Mouse (Mus musculus): Measurements from ENCODE around the gene Zfp90. TPM values are rescaled to one million over a fixed set of nuclear protein-coding genes. Genes with fewer than 3 reads are reported as not detected.
"Not testable (repeated sequence)": the region's sequence is repeated elsewhere in the genome, so short reads cannot be mapped to it uniquely, and the experiment has no call there.

Gene Zfp90
- 10.5 and 11.9 TPM in 2 replicates for polyA plus RNA-seq (2015; fragmentation: Nextera tagmentation; extraction: Ambion mirVana)

DNA sequence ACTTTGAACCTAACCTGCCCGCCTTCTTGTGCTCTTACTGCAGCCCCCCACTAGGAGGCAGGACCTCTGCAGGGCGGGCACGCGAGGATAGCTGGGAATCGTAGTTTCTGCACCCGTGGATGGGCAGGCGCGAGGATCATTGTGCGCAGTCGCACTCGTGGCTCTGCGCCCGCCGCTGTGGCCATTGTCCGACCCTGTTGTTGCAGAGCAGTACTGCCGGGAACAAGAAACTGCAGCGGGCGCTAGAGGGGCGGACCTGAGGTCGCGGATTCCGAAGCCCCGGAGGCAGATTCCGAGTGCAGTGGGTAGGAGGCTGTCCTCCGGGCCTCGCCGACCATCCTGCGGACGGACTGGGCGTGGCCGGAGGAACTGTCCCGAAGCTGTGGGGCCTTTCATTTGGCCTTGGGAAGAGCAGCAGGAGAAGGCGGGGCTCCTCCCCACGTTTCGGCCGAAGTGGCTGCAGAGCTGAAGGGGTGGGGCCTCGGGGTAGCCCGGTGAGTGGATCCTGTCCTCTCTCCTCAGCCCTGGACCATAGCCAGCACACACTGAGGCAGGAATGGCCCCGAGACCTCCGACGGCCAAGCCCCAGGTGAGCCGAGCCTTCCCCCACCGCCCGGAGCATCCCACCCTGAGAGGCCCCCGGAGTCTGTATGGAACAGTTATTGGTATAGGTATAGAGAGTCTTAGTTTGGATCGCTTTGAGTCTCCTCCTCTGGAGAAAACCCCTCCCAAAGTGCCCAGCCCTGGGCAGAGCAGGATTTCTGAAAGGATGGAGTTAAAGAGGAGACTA is at the start of gene Zfp90:
TSS of gene Zfp90 (plus strand) at position 146 of the 790 bp plus-strand sequence.
- DNase-seq (ENCODE audit: low spot score): peak; percentile 87

DNA sequence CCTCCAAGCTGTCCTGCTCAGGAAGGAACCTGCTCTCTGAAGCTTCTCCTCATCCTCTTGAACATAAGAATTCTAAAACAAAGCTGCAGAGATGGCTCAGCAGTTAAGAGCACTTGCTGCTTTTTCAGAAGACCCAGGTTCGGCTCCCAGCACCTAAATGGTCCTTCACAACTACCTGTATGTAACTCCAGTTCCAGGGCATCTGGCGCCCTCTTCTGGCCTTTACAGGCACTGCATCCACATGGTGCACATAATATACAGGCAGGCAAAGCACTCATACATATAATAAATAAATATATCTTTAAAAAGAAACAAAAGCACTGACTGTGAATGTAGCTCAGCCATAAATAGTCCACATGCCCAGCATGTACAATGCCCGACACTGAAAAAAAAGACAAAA is 46.6 kb upstream of the Zfp90 start:
- no peak for DNase-seq (ENCODE audit: low spot score)

DNA sequence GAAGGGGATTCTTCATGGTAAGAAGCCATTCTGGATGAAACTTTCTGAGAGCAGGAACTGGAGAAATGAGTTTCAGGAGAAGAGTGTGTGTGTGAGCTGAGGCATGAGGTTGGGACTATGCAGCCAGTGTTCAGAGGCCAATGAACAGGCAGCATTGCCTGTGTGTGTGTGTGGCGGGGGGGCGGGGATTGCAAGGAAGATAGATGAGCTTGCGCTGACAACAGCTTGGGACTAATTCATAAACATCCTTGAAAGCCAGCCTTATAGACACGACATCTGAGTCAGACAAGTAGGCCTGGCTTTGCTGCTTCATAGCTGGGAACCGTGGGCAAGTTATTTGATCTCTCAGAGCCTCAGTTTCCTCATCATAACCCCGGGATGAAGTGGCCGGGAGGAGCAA is 46.1 kb upstream of the Zfp90 start:
- no peak for DNase-seq (ENCODE audit: low spot score)

DNA sequence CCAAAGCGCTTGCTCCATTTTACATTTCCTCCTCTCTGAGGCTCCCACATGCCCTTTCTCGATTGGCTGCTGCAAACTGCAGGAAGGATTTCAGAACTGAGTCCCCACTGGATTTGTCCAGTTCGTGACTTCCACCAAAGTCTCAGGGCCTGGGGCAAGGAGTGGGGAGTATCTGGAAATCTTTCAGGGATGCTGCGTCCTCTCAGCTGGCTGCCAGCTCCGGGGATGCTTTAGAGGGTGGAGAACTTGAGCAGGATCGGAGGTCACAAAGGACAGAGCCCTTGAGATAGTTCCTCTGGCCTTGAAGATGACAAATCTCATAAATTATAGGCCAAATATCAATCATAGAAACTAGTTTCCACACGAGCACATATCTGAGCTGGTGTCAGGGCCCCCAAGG is 39.2 kb upstream of the Zfp90 start:
- DNase-seq (ENCODE audit: low spot score): no peak

DNA sequence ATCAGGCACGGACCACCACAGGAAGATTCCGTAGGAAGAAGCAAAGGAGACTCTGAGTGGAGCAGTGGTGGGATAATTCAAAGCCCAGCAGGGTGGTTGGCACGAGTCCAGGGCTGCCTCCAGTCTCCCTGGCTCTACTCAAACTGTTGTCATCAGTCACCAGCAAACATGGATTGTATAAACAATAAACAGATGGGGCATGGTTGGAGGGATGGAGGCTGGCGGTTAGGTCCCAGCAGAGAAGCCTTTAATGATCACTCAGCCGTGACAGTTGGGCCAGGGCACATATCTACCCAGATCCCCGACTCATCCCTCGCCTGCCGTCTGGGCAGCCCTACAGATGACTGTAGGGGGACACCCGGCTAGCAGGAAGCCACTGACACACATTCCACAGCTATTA is 38.3 kb upstream of the Zfp90 start:
- DNase-seq (ENCODE audit: low spot score): no peak

DNA sequence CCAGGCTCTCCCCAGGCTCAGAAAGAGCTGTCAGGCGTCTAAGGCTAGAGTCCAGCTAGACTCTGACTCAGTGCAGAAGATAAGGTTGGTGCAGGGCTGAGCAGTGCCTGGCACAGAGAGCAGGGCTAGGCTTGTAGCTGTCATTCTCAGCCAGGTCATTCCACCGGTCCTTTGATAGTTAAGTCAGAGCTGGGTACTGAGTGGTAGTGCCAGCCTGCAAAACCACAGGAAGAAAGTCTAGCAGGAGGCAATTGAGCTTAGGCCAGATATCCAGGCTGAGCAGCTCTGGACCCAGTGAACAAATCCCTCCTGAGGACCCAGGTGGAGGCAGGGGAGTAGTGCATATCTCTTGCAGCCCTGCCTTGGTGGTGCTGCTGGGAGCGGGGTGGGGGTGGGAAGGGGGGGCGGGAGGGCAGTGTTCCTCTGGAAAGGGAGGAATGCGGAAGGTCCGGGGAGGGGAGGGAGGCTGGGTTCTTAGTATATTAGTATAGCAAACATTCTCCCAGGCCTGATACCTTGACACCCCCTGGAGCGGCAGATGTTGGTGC is 36.6 kb upstream of the Zfp90 start:
- no peak for DNase-seq (ENCODE audit: low spot score)

DNA sequence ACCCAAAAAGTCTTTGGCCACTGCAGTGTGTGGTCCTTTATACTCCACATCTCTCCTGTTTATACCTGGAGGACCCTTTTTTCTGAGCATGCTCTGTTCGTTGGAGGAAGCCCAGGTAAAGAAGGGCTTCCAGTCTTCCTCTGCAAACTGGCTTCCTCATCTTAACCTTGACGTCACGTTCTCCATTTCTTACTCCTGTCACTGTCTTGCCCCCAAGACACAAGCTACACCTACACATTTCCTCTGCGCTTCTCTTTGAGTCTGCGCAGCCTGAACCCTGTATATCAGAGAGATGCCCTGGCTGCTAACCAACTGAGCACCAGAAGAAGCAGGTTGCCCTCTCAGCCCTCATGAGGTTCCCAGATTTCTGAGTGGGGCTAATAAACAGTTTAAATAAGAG is 35.8 kb upstream of the Zfp90 start:
- DNase-seq (ENCODE audit: low spot score): no peak

DNA sequence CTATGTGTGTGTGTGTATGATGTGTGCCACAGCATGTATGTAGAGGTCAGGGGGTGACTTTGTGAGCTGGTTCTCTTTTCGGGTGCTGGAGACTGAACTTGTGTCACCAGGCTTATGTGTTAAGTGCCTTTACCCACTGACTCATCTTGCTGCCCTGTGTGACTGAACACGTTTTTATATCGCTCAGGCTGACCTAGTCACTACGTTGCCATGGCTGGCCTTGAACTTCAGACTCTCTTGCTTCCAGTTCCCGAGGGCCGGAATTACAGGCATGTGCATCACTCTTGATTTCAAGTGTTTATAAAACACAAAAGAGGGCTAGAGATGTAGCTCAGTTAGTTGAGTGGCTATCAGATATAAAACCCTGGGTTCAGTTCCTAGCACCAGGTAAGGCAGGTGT is 34.1 kb upstream of the Zfp90 start:
- DNase-seq (ENCODE audit: low spot score): no peak

DNA sequence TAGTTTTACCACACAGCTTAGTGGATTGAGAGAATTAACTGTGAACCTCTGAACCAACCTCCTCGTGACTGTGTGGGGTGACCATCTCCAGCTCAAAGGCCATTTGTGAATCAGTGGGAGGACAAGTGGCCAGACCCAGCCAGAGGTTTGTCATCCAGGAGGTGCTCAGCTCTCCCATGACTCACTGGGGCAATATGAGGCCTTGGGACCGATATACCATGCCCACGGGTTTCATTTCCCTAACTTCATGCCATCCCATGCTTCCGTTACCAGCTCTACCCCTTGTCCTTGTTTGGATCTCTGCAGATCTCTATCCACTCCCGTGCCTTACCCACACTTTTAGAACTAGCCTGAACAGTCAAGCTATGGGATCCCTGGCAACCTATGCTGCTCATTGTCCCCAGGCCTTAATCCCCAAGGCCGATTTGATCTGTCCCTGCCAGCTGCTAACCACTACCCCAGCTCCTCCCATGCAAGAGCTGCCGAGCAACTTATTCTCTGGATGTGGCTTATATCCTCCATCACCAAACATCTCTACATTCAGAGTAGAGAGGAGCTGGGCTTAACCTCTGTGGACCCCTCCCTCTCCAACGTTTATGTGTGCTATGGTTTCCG is 27.2 kb upstream of the Zfp90 start:
- DNase-seq (ENCODE audit: low spot score): no peak

DNA sequence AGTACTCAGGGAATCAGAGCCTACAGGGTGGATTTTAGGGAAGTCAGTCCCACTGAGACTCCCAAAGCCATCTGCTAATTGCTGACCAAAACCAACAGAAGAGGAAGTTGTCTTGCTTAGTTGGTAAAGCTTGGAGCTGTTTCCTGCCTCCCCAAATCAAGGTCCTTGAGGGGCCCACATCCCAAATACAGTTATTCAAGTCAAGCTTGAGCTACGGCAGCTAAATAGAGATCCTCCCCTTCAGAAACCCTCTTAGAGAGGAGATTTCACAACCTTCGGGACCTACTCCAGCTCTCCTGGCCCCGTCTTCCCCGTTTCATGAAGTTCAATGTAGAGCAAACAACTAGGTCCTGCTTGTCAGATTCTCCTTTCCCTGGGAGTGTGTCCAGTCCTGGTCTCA is 20.6 kb upstream of the Zfp90 start:
- no peak for DNase-seq (ENCODE audit: low spot score)

DNA sequence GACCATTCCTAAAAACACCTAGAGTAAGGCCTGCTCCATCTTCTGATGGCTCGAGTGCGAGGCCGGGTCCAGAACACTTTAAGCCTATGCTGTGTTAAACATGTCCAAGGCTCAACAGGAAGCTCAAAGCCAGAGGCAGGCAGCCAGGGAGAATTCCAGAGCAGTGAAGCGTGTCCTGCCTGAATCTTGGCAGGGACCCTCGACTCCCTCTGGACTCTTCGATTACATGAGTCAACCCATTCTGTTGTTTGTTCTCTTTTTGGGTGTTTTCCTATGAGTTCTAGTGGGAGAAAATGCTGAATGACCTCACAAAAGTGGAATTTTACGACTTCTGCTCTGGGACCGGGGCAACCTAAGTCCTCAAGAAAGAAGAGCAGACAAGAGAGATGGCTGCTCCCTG is 15.4 kb upstream of the Zfp90 start:
- no peak for DNase-seq (ENCODE audit: low spot score)

DNA sequence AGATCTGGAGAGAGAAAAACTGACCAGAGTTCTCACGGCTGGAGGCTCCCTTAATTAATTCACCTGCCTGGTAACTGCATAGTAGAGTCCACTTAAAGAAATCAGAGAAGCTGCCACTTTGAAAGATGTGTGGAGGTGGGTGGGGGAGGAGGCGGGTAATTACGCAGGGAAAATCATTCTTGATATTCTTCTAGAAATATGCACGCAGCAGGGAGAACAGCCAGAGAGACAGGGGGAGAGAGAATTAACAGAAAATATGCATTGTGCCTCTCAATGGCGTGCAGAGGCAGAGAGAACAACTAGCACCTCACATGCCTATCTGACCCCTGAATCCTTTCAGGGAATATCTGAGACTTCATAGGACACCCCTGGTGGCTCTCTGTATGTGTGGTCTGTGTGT is 14.9 kb upstream of the Zfp90 start:
- no peak for DNase-seq (ENCODE audit: low spot score)

DNA sequence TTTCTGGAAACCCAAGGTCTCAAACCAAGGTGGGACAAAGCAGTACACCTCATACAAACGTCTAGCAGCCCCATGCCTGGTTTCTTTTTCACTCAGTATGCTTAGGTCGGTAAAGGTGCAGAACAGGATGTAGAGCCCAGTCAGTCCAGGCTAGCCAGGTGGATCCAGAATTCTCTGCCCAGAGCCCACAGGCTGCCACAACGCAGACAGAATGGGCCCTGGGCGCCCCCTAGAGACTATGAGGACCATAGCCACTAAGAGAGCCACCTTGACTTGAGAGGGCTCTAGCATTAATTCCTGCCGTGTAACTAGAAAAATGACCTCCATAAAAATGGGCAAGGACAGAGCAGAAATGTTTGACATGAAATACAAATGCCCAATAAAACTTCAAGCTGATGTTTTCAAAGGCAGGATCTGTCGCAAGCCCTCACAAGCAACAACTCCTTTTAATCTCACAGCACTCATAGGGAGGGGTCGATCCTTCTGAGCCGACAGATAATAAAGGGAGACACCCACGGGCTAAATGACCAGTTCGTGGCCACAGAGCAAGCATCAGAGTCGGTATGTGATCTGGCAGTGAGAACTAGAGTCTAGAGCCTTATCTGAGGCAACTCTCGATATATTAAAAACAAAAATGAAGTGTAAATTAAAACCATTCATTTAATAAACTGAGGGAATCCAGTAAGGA is 11.7 kb upstream of the Zfp90 start:
- peak; percentile 26 for DNase-seq (ENCODE audit: low spot score)

DNA sequence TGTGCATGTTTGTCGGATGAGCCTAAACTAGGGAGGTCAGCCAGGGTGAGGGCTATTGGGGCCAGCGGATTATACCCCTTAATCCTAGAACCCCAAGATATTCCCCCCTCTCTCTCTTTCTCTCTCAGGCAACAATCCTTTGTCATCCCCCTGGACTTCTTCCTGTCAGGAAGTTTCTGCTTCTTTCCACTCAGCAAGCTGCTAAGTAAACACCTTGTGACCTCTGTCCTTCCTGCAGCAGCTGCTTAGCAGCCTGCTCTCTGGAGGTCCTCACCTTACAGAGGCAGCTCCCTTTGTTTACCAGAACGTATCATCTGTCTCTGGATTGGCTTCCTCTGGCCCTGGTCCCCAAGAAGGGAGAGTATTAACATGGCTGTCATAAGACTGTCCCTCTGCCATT is 10.3 kb upstream of the Zfp90 start:
- no peak for DNase-seq (ENCODE audit: low spot score)

DNA sequence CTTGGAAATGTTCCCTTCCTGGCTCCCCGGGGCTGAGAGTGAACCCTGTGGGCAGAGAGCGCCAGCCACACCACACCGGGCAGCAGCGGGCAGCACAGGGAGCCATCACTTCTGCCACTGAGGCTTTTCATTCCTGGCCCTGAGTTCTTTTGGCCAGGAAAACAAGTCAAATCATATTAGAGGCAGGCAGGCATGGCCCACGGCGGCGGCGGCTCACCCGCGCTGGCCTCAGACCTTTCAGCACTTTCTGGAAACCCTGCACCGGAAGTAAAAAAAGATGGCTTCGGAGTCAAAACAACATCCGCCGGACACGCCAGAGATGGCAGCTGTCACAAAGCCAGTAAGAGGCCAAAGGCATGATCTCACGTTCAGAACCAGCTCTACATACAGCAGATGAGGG is 9.3 kb upstream of the Zfp90 start:
- DNase-seq (ENCODE audit: low spot score): no peak

DNA sequence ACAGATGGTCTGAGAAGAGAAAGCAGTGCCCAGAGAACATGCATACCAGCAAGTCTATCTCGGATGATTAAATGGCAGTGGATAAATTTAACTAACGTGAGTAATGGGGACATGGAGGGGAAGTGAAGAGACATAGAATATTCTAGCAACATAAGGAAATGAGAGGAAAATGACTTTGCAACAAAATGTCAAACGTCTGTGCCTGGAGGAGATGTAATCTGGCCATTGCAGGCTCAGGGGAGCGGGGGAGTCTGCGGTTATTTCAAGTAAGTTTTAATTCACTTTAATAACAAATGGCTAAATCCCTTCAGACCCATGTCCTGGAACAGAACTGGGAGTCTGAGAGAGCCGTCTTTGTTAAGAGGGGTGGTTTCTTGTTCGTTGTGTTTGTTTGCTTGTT is 5.1 kb upstream of the Zfp90 start:
- DNase-seq (ENCODE audit: low spot score): no peak

DNA sequence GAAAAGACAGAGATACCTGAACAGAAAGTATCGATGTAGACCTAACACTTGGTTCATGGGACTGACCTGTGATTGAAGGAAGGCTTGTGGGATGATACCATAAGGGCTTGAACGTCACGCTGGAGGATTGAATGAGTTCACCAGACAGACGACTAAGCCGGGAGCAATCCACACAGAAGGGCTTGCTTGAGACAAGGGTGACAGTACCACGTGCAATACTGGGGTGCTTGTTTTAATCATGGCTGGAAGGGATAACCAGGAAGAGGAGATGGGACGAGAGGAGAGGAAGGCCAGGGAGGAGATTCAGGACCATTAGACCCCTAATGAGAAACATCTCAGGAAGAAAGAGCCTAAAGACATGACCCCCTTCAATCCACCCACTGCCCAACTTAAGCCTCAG is 4.6 kb upstream of the Zfp90 start:
- no peak for DNase-seq (ENCODE audit: low spot score)

DNA sequence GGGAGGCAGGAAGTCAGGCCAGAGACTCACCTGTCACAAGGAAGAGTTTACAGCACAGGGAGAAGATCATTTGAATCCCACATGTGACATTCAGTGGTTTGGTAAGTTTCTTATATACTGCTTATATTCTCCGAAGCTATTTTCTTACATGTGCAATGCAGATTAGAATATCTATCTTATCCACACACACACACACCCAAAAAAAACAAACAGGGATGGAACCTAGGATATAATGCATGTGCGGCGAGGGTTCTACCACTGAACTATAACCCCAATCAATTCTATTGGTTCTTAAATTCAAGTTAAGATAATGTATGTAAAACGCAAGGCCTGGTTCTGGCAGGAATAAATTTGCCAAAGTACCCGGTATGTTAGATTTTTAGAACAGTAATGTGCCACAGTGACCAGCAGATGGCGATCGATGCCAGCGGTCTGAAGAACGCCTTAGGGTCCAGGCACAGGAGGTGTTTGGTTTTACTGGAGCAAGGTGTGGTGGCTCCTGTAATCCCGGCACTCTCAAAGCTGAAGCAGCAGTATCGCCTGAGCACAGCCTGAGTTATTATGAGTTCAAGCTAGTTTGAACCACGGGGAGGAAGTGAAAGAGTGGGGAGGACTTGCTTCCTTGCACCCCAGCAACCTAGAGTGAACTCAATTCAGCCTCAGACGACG is 3.2 kb upstream of the Zfp90 start:
- peak; percentile 67 for DNase-seq (ENCODE audit: low spot score)

DNA sequence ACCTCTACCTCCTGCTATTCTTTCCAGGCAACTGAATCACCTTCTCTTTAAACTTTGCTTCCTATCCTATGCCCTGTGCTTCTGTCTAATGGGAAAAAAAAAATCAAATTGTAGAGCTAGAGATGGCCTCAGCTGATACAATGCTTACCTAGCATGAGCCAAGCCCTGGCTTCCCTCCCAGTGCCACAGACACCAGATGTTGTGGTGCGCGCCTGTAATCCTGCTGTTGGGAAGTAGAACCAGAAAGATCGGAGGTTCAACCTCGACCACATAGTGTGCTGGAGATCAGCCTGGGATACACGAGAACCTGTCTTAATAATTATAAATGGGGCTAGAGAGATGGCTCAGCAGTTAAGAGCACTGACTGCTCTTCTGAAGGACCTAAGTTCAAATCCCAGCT is 2.6 kb downstream of the Zfp90 start:
- no peak for DNase-seq (ENCODE audit: low spot score)

DNA sequence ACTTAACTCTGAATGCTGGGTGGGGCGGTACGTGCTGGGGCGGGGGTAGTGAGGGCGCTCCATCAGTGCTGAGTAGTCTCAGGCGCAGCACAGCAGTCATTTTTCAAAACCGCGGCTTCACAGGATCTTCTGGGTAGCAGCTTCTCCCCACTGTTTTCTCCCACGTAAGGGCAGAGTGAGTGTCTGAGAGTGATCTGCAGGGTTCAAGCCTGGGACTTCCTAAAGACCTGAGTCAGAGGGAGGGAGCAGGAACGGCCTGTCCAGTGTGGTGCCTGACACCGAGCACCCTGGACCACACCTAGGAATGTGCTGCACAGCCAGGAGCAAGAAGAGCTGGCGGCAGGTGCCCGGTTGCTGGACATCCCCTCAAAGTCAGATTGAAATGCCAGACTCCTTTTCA is 16.0 kb downstream of the Zfp90 start:
- DNase-seq (ENCODE audit: low spot score): no peak

DNA sequence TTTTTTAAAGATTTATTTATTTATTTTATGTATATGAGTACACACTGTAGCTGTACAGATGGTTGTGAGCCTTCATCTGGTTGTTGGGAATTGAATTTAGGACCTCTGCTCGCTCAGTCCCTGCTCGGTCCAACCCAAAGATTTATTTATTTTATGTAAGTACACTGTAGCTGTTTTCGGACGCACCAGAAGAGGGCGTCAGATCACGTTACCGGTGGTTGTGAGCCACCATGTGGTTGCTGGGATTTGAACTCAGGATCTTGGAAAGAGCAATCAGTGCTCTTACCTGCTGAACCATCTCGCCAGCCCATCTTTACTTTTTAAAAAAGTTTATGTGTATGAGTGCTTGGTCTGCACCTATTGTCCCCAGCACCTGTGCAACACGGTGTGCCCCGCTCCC is 16.8 kb downstream of the Zfp90 start:
- not testable (repeated sequence) for DNase-seq (ENCODE audit: low spot score)

Data from thymus, postnatal 0 days (tissue).